Mouse (Mus musculus): ENCODE data around the gene F5.
A peak's percentile ranks its signal among the peaks of the same experiment; 100 is the strongest.
"Not testable (repeated sequence)": the region's sequence is repeated elsewhere in the genome, so short reads cannot be mapped to it uniquely, and the experiment has no call there.

The F5 gene

GRCm38 (mm10) chr1:164162745-164163144 lies 11.1 kb downstream of the F5 start:
- no peak for DNase-seq

- DNase-seq: no peak
Measured at GRCm38 (mm10) chr1:164168818-164169217, 17.2 kb downstream of the F5 start.

GRCm38 (mm10) chr1:164170434-164170833 lies 18.8 kb downstream of the F5 start:
- no peak for DNase-seq

GRCm38 (mm10) chr1:164173145-164173544 lies 21.5 kb downstream of the F5 start:
- DNase-seq: no peak

- DNase-seq: no peak
Measured at GRCm38 (mm10) chr1:164176856-164177255, 25.2 kb downstream of the F5 start.

GRCm38 (mm10) chr1:164178429-164178828 lies 26.8 kb downstream of the F5 start:
- DNase-seq: no peak

- peak; percentile 61 to 62 for DNase-seq
Measured at GRCm38 (mm10) chr1:164184142-164184870, 32.7 kb downstream of the F5 start.

- no peak for DNase-seq
Measured at GRCm38 (mm10) chr1:164184871-164185223, 33.2 kb downstream of the F5 start.

- DNase-seq: no peak
Measured at GRCm38 (mm10) chr1:164185316-164185715, 33.7 kb downstream of the F5 start.

GRCm38 (mm10) chr1:164187002-164187560 lies 35.4 kb downstream of the F5 start:
- no peak for DNase-seq

- no peak for DNase-seq
Measured at GRCm38 (mm10) chr1:164199551-164199950, 47.9 kb downstream of the F5 start.

GRCm38 (mm10) chr1:164208437-164208836 lies 56.8 kb downstream of the F5 start:
- DNase-seq: no peak

GRCm38 (mm10) chr1:164210899-164211298 lies 59.3 kb downstream of the F5 start:
- no peak for DNase-seq

- DNase-seq: no peak
Measured at GRCm38 (mm10) chr1:164212686-164213085, 61.0 kb downstream of the F5 start.

- DNase-seq: no peak
Measured at GRCm38 (mm10) chr1:164214190-164214589, 62.6 kb downstream of the F5 start.

- DNase-seq: no peak
Measured at GRCm38 (mm10) chr1:164215097-164215496, 63.5 kb downstream of the F5 start.

- no peak for DNase-seq
Measured at GRCm38 (mm10) chr1:164215540-164215939, 63.9 kb downstream of the F5 start.

- peak; percentile 11 to 31 for DNase-seq
Measured at GRCm38 (mm10) chr1:164217791-164218685, 66.4 kb downstream of the F5 start.

GRCm38 (mm10) chr1:164220261-164220660 lies 68.6 kb downstream of the F5 start:
- DNase-seq: no peak

- DNase-seq: no peak
Measured at GRCm38 (mm10) chr1:164223089-164223488, 71.5 kb downstream of the F5 start.

GRCm38 (mm10) chr1:164231937-164232570 lies 80.4 kb downstream of the F5 start:
- not testable (repeated sequence) for DNase-seq

- DNase-seq: no peak
Measured at GRCm38 (mm10) chr1:164233447-164233846, 81.8 kb downstream of the F5 start.

GRCm38 (mm10) chr1:164235078-164235477 lies 83.4 kb downstream of the F5 start:
- no peak for DNase-seq

Measured in cerebellum, adult 18-20 months (tissue).